Comparison of ENCODE assay signal across 14 mouse cellular contexts in the genomic region with DNA sequence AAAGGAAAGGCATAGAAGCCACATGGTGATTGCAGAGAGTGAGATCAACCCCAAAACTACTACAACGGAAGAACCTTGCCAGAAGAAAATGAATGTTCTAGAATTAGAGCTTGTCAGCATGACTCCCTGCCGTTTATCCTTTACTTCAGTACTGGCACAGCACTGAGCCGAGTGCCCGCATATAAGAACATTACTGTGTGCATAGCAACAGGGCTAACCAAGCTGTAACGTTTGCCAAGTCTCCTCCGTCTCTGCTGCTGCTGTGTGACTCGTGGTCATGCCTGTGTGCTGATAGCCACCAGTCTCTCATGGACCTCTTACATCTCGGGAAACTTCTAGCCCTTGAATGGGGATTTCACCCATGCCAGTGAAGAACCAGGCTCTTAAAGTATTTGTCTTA.
"Had no signal": no experiment of that assay in that cellular context is flagged by ENCODE, and none has a peak within 500 bp of the region (broad histone marks: within the 10 kb centered on the region; RNA-seq: fewer than 3 reads in every experiment).

No protein-coding gene starts in this region.

- H3K36me3 ChIP-seq: limb, embryonic 12.5 days; liver, embryonic 13.5 days; lung, embryonic 15.5 days; neural tube, embryonic 15.5 days had no signal

- H3K27me3 ChIP-seq: limb, embryonic 12.5 days; liver, embryonic 13.5 days; lung, embryonic 15.5 days; neural tube, embryonic 15.5 days had no signal

- H3K27ac ChIP-seq: limb, embryonic 12.5 days; liver, embryonic 13.5 days; lung, embryonic 15.5 days; macrophage; neural tube, embryonic 15.5 days had no signal

- DNase-seq: kidney, adult 8-10 months; kidney, postnatal 25 days; liver; liver, embryonic 13.5 days; liver, postnatal 0 days; lung, postnatal 14 days; right cerebral cortex, adult 18-20 months; thymus, postnatal 4 days had no signal

- H3K4me3 ChIP-seq: limb, embryonic 12.5 days; liver, embryonic 13.5 days; lung, embryonic 15.5 days; myocyte; neural tube, embryonic 15.5 days had no signal

- H3K4me1 ChIP-seq: liver, embryonic 13.5 days; lung, embryonic 15.5 days had no signal

- ATAC-seq: intestine, postnatal 0 days; liver, postnatal 0 days had no signal

- H3K4me2 ChIP-seq: limb, embryonic 12.5 days; liver, embryonic 13.5 days; lung, embryonic 15.5 days; neural tube, embryonic 15.5 days had no signal

- H3K9ac ChIP-seq: limb, embryonic 12.5 days; liver, embryonic 13.5 days; liver, postnatal 0 days; lung, embryonic 15.5 days; neural tube, embryonic 15.5 days had no signal

- H3K9me3 ChIP-seq: limb, embryonic 12.5 days; liver, embryonic 13.5 days; lung, embryonic 15.5 days; neural tube, embryonic 15.5 days had no signal
